Mouse (Mus musculus): ENCODE results near the gene Parn.

Gene Parn

DNA sequence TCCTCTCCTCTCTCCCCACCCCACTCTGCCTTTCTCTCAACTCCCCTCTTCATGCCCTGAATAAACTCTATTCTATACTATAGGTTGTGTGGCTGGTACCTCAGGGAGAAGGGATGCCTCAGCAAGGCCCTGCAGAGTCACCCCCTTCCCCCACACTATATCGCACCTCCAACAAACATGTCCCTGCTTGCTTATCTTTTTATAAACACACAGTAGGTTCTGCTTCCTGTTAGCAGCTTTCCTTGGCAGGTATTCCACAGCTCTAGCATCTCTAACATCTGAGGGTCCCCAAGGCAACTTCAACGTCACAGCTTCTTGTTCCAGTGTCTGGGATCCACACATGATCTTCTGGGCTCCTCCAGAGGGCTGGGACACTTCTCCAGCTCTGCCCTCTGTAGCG lies 117.3 kb downstream of the Parn start:
- DNase-seq (ENCODE audit: low spot score), result no peak

DNA sequence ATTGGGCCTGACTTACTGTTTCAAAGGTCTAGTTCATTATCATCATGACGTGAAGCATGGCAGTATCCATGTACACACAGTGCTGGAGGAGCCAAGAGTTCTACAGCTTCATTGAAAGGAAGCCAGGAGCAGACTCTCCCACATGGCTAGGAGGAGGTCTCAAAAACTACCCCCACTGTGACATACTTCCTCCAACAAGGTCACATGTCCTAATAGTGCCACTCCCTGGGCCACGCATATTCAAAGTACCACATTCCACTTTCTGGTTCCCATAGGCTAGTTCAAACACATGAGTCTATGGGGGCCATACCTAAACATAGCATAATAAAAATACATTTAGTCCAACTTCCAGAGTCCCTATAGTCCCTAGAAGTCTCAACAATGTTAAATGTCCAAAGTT lies 118.0 kb downstream of the Parn start:
- no peak for DNase-seq (ENCODE audit: low spot score)

DNA sequence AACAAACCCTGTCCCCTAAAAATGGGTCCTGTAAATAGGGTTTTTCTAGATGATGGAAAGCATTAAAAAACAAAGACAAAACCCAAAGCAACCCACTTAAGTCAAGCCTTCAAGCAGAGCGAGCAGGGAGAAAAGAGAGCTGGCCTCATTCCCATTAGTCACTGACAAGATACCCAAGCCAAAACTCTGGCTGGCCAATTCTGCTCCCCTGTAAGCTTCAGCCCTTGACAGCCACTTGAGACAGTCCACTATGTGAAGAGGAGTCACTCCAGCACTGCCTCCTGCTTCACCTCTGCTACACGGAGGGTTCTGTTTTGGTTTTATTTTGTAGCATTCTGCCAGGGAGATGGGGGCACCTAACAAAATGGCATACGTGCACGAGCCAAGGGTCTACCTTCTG lies 126.2 kb downstream of the Parn start:
- no peak for DNase-seq (ENCODE audit: low spot score)

DNA sequence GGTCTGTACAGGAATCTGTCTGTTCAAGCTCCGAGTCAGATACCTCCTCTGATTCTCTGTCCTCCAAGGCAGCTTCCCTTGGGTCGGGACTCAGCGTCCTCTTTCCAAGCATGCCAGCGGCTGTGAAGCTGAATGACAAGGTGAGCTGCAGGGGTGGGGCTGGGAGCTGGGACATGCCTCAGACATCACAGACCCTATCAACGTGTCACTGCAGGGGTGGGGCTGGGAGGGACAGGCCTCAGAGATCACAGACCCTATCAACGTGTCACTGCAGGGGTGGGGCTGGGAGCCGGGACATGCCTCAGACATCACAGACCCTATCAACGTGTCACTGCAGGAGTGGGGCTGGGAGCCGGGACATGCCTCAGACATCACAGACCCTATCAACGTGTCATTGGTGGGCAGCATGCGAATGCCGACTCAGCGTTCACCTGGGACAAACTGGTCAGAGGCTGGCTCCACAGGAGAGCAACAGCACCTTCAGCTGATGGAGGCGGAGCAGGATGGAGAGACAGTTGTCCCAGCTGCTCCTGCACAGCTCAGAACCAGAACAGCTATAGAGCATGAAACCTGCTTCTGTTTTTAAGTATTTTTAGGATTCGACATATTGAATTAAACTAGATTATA lies 126.7 kb downstream of the Parn start:
- DNase-seq (ENCODE audit: low spot score), result no peak

DNA sequence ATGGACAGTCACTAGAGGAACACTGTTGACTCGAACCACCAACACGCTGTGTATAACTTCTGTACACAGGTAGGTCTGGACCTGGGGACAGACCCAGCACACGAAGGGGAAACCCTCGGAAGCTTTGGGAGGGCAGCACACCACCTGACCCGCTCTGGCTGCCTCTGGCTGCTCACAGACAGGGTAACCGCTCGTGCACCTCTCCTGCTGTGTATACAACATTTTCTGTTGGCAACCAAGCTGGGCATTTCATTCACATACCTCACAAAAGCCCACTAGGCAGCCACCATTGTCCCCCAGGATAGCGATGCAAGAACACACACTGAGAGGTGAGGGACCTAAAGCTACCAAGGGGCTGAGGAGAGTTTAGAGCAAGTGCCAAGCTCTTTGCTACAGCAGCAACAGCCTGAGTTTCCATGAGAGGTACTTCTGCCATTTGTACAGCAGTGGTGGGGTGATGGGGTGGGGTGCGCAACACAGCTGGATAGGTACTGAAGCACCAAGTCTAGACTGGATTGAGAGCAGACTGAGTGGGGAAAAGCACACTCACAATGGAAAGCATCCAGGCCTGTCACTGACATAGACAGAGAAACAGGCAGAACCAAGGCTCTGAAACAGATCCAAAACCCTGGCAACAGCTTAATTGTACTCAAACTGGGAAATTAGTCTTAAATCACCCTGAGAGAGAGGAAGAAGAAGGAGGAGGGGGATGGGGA lies 128.9 kb downstream of the Parn start:
- peak; percentile 7 for DNase-seq (ENCODE audit: low spot score)

DNA sequence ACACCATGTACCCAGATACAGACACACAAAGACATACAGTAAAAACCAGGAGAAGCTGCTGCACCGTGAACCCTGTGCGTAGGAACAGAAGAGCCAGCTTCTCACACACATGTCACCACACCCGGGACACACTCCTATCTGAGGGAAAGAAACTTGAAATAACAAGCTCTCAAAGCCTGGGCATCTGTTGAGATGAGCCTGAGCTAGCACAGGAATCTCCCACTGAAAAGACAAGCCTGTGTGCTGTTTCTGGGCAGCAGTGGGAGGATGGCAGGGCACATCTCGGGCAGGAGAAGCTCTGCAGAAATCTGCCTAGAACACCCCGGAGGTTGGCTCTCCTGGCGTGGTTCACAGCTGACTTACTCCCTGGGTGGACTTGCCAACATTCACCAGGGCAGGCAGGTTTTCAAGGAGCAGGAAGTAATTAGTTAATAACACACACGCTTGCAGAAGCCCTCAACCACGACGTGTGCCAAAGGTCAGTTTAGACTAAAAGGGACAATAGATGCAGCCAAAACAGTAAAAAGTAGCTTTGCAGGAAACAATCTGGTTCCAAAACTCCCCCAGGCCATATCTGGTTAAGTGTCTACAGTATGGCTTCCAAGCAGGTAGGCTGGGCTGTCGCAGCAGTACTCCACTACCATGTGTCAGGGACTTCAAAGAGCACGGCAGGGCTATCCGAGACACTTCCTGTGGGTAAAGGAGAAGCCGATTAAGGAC lies 129.6 kb downstream of the Parn start:
- peak; percentile 4 for DNase-seq (ENCODE audit: low spot score)

DNA sequence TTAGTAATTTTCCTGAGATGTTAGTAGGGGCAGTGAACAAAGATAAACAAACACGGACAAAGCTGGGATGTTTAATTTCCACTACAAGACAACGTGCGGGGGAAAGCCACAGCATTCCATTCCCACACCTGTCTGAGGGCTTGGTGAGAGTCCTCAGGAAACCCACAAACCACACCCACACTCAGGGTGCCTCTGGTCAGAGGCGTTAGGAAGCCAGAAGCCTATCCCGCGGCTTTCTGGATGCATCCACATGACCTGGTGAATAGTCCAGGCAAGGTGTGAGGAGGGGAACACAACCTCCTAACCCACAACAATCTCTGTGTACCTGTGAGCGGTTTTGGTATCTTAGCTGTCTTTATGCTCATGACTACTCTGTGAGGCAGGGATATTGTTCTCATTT lies 131.6 kb downstream of the Parn start:
- peak; percentile 35 for DNase-seq (ENCODE audit: low spot score)

DNA sequence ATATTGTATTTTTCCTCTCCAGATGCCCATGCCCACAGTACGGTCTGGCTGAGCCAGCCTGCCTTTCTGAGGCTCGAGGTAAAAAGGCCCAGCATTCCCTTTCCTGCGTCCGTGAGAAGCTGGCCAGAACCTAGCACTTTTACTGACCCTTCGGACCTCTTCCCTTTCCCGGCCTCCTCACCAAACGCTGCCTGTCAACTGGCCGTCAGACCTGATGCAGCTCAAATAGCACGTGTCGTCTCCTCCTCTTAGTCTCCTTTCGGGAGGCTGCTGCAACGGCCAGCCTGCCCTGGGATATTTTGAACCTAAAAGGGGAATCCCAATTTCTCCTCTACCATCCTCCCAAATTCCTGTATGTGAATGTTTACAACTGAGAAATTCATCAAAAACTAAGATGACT lies 132.1 kb downstream of the Parn start:
- no peak for DNase-seq (ENCODE audit: low spot score)

DNA sequence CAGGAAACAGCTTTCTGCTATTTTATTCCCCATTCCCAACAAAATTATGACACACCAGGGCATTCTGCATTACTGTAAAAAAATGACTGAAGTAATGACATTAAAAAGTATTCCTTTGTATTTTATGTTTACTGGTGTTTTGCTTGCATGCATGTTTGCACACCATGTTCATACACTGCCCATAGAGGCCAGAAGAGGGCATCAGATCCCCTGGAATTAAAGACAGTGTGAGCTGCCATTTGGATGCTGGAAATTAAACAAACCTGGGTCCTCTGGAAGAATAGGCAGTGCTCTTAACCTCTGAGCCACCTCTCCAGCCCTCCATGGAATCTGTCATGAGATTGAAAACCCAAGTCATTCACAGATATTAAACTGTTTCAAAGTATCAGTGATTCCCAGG lies 135.1 kb downstream of the Parn start:
- DNase-seq (ENCODE audit: low spot score), result peak; percentile 31

DNA sequence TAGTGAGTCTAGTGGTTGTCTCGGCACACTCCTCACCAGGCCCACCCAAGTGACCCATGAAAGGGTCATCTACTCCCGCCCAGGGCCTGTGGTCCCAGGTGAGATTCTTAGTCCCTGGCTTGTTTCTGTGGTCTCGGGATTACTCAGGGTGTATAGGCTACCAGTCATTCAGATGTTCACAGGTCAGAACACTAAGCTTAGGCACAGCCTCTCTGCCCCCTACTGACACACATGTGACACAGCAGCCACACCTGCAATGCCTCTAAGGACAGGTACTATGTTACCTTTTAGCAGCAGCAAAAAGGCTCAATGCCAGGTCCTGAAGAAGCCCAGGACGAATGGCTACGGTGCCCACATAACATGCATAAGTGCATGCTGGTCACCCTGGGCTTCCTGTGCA lies 136.7 kb downstream of the Parn start:
- DNase-seq (ENCODE audit: low spot score), result no peak

DNA sequence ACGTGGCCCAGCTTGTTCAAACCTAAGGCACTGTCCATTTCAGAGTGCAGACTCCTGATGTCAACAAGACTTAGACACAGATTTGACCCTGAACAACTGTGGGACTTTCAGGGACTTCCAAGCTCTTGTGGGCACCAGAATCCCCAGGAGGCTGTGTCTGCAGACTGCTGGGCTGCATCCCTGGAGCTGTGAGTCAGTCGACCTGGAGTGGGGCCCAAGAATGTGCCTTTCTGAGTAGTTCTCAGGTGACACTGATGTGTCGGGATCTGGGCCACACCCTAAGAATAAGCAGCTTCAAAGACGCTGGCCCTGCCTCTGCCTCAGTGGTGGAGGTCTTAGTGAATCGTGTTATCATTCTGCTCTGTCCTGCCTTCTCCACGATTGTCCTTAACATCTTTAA lies 146.6 kb downstream of the Parn start:
- peak; percentile 17 for DNase-seq (ENCODE audit: low spot score)

DNA sequence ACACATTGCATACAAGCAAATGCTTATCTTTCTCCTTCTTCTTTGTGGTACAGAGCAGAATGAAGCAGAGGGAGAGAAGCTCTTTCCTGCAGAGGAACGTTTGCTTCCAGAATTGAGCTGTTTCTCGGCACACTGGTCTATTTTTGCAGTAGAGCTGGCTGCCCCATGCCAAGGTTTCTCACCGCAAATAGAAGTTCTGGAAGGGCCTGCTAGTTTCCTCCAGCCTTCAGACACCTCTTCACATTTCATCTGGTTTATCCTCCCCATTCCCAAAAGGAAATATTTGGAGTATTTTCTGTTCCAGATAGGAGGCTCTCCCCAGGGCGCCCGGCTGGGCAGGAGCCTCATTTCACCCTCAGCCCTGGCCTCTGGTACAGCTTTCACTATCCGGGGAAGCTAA lies 147.7 kb downstream of the Parn start:
- DNase-seq (ENCODE audit: low spot score), result no peak

DNA sequence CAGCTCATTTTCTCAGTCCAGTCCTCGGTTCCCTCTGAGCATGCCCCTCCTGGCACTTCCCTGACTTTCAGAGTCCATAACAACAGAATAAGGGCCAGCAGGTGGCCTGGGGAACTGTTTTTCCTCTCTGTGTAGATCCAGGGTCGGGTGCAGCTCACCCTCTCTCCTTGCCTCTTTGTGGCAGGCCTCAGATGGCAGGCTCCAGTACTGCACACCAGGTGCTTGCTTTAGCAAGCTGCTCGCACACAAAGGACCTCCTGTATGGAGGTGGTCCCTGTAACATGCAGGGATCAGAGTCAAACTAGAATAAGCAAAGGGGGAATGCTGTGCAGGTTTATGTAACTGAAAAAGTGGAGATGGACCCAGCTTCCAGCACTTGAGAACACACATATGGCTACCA lies 151.8 kb downstream of the Parn start:
- no peak for DNase-seq (ENCODE audit: low spot score)

DNA sequence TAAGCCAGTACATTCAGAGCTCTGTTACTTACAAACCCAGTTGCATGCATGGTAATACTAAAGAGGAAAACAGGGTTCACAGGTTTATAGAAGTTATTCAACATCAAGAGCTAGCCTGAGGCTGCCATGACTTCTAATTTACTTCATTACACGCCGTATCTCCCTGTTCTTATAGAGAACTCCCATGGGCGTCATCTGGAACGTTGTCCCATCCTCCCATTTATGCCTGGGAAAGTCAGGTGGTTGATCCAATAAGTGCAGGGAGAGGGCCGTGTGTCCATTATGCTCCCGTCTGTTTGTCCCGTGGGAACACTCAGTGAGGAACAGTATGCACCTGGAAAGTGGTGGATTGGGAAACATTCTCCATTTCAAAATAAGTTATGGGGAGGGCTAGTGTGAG lies 152.4 kb downstream of the Parn start:
- no peak for DNase-seq (ENCODE audit: low spot score)

DNA sequence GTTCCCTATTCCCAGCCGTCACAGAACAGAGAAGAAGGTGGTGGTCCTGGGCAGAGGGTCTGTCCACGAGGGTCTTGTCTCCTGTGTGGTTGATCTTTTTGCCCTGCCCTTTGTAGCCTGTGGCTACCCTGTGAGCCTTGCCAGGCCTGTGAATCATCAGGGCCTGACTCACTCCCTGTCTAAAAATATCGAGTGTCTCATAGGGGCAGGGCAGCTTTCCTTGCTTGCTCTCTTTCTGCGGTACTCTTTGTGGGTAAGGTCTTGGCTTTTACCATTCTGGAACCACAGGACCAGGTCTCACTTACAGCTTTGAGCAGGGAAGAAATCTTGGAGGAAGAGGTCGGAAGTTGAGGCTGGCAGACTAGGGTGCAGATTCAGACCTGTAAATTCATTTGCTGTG lies 162.9 kb downstream of the Parn start:
- DNase-seq (ENCODE audit: low spot score), result no peak

DNA sequence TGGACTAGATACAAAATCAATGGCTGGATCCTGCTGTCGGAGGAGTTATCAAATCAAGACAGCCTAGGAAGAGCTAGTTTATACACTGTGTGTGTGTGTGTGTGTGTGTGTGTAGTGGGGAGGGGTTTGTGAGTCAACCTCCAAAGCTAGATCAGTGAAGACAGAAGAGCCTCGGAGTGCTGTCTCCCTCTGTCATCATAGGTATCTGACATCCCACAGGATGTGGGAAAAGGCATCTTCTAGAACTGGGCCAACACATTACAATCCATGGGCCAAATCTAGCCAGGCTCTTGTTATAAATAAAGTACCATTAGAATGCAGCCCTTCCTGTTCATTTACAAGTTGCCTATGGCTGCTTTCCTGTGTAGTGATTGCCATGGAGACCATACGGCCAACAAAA lies 163.5 kb downstream of the Parn start:
- no peak for DNase-seq (ENCODE audit: low spot score)

DNA sequence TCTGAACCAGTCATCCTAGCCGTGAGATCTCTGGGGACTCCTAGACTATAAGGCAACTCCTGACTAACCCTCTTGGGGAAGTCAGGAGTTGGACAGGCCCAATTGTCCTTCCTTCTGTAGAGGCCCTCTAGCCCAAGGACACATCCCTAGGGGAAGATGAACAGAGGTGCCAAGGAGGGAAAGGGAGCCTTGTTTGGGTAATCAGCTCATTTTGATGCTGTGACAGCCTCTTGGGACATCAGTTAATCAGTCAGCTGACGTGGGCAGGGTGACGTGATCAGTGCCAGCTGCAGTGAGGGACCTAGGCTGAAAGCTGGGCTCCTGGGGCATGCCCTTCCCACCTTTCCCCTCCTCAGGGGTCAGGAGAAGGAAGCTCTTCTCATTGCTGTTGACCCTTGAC lies 169.0 kb downstream of the Parn start:
- DNase-seq (ENCODE audit: low spot score), result no peak

DNA sequence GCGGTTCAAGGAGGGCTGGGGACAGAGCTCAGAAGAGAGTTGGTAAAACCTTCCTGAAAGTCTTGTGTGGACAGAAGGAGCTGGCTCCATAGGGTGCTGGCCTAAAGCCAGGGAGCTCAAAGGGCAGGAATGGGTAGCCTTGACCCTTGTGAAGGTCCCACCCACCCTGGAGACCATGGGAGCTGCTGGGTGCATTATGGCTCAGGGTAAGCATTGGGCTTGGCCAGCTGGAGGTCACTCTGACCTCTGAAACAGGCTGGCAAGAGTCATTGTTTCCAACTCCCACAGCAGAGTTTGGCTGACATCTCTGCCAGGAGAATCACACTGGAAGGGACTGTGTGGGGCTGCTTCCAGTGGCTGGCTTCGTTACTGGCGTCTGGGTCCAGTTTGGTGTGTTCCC lies 174.0 kb downstream of the Parn start:
- DNase-seq (ENCODE audit: low spot score), result no peak

DNA sequence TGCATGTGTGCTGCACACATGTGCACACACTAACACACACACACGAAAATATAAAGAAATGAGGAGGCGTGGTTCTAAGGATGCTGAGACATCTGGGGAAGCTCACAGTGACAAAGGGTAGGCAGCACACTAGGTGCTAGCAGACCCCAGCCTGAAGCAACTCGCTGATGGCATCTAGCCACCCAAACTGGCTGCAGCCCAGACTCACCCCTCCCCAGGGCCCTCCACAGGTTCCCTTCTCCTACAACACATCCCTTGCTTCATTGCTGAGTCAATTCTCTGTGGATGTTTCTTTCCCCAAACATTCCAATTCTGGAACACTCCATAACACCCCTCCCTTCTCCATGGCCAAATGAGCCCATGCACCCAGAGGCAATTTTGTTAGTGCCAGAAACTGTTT lies 175.0 kb downstream of the Parn start:
- no peak for DNase-seq (ENCODE audit: low spot score)

DNA sequence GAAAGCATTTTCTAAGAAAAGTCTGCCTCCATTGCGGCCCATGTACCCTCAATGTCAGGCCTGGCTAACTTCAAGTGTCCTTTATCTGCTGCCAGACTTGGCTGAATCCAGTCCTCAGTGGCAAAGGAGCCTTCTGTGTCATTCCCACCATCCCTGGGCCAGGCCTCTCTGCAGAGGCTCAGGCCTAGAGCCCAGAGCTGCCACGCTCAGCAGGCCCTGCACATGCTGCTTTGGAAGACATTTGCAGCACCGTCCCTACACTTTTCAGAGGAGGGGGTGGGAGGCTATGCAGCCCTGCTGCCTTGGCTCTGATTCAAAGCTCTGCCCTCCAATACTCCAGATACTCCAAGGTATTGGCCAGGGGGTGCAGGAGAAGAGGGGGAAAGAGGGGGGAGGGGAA lies 176.2 kb downstream of the Parn start:
- no peak for DNase-seq (ENCODE audit: low spot score)

Measured in lung, postnatal 25 days (tissue).